Mouse (Mus musculus): ENCODE results near the gene Slc9a3. TPM values are rescaled to one million over a fixed set of nuclear protein-coding genes. Genes with fewer than 3 reads are reported as not detected.
A peak's percentile ranks its signal among the peaks of the same experiment; 100 is the strongest.

The Slc9a3 gene
- polyA plus RNA-seq, 1 experiment from 2014 or later, result not detected

DNA sequence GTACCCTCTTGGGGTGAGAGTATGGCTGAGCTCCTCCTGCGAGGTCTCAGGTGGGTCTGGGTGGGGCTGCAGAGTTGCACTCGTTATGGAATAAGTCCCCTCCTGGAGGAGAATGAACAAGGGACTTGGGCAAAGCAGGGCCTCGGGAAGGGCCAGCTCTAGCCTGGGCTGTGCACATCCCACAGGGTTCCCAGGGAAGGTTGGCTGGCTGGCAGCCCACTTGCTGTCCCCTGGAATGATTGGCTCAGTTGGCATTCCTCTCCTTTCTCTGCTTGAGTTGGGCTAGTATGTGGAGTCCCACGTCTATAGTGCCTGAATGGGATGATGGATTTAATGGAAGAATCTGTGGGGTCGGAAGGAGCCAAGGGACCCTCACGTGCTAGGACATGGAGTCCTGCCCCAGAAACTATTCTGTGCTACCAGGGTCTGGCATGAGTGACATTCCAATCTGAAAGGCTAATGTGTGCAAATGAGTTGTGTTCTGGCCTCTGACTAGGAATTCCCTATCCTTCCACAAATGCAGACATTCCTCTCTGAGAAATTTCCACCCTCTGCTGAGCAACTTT, 7.5 kb upstream of the Slc9a3 start:
- ATAC-seq (ENCODE audit: low FRiP score), result no peak
- H3K9ac ChIP-seq, result no peak overlapping the region
- WGBS, result 77% methylated on average over 6 of the region's 6 CpGs
- H3K36me3 ChIP-seq (replicated peaks), result no peaks in the 10 kb centered on the region
- H3K27me3 ChIP-seq, result peaks cover 4% of the 10 kb centered on the region
- no peak overlapping the region for H3K27ac ChIP-seq
- H3K4me3 ChIP-seq (replicated peaks), result no peak overlapping the region
- peaks cover 4% of the 10 kb centered on the region; the same call in 1 of the 2 replicates for H3K4me1 ChIP-seq
- H3K4me2 ChIP-seq, result no peak overlapping the region
- no peaks in the 10 kb centered on the region for H3K9me3 ChIP-seq

DNA sequence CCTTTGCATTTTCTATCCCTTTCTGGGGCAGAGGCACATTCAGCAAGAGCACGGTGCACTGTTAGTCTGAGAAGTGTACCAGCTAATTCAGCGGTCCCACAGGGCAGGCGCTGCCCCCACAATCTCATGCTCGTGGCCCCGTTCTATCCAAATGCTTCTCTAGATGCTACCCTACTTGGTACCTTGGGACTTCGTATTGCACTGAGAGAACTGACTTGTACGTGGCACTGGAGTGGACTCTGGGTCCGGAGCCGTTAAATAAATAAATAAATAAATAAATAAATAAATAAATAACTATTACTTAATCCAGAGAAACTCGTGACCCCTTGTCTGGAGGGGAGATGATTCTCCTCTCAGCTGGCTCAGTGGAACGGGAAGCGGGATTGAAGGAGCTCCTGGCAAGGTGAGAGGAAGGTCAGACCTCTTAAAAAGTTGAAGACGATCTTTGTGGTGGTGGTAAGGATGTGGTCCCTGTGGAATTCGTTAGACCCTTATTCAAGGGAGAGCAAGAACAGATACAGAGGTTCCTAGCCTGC, 606 bp downstream of the Slc9a3 start:
- Histone ChIP-seq H3K4me1 (peaks cover 7% of the 10 kb centered on the region), H3K27ac (no peak overlapping the region), H3K9me3 (no peaks in the 10 kb centered on the region), H3K9ac (no peak overlapping the region), H3K4me2 (no peak overlapping the region), H3K36me3 (replicated peaks) (no peaks in the 10 kb centered on the region), H3K4me3 (replicated peaks) (peak overlapping the region; percentile 38; the same call in 1 of the 2 replicates), H3K27me3 (peaks cover 62% of the 10 kb centered on the region)
- WGBS, result 27% methylated on average over 14 of the region's 14 CpGs
- ATAC-seq (ENCODE audit: low FRiP score), result no peak

DNA sequence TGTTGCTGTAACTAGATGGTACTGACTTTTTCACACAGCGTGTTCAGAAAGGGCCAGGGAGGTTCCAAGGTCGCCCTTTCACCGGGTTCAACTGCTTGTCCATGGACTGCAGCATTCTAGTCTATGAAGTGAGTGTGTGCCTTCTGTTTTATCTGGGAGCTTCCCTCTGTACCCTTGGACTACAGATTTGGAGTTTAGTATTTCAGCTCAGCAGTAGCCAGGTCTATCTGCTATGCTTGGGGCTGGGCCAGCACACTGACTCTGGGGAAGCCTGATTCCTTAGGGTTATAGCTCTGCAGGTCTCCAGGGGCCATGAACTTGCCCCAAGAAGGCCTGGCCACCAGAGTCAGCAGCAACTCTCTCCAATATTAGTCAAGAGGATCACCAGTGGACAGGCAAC, 1.4 kb downstream of the Slc9a3 start:
- peaks cover 62% of the 10 kb centered on the region for H3K27me3 ChIP-seq
- no peak for ATAC-seq (ENCODE audit: low FRiP score)
- no peak overlapping the region for H3K9ac ChIP-seq

DNA sequence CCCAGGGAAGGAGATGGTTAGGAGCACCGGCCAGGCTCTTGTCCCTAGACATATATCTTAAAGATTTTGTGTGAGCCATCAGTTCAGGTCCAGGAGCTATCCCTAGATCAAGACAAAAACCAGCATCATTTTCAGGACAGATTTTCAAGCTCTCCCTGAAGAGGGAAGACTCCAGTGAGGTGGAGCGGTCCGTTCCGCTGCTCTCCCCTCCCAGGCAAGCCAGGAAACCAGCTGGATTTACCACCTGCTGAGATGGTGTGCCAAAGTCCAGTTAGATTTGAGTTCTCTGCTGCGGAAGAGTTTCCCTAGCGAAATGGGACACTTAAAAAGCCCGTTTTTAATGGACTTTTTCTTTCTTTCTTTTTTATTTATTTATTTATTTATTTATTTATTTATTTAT, 6.3 kb downstream of the Slc9a3 start:
- no peak overlapping the region for H3K9ac ChIP-seq
- H3K36me3 ChIP-seq (replicated peaks), result no peaks in the 10 kb centered on the region
- WGBS, result 70% methylated on average over 7 of the region's 7 CpGs

More for the DNA sequence above, 1.4 kb downstream of the Slc9a3 start:
- H3K4me2 ChIP-seq, result no peak overlapping the region
- peaks cover 7% of the 10 kb centered on the region for H3K4me1 ChIP-seq
- no peaks in the 10 kb centered on the region for H3K36me3 ChIP-seq (replicated peaks)
- WGBS, result 70% methylated on average over 3 of the region's 3 CpGs
- H3K9me3 ChIP-seq, result no peaks in the 10 kb centered on the region
- H3K27ac ChIP-seq, result no peak overlapping the region
- no peak overlapping the region for H3K4me3 ChIP-seq (replicated peaks)

DNA sequence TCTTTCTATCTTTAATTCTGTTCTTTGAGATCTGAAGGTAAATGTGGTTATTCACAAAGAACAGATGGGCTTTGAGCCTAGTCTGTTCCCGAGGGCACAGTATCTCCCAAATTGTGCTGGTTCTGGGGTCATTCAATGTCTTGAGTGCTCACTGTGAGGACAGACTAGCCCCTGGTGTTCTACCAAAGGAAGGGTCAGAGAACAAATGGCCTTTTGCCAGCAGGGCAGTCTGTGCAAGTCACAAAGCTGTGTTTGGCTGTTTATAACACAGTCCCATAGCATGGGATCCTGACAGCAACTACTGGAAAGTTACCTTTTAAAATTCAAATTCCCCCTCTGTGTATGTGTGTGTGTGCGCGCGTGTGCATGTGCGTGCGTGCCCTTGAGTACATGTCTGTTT, 8.7 kb downstream of the Slc9a3 start:
- Histone ChIP-seq H3K4me2 (no peak overlapping the region), H3K9ac (no peak overlapping the region), H3K9me3 (no peaks in the 10 kb centered on the region), H3K4me3 (replicated peaks) (no peak overlapping the region), H3K4me1 (no peaks in the 10 kb centered on the region), H3K27me3 (no peaks in the 10 kb centered on the region), H3K27ac (no peak overlapping the region), H3K36me3 (replicated peaks) (no peaks in the 10 kb centered on the region)
- ATAC-seq (ENCODE audit: low FRiP score), result no peak
- WGBS, result 90% methylated on average over 6 of the region's 6 CpGs

More for the DNA sequence above, 6.3 kb downstream of the Slc9a3 start:
- no peak overlapping the region for H3K4me3 ChIP-seq (replicated peaks)
- no peak for ATAC-seq (ENCODE audit: low FRiP score)
- H3K27ac ChIP-seq, result no peak overlapping the region
- H3K9me3 ChIP-seq, result no peaks in the 10 kb centered on the region
- H3K27me3 ChIP-seq, result peaks cover 21% of the 10 kb centered on the region
- H3K4me2 ChIP-seq, result no peak overlapping the region
- H3K4me1 ChIP-seq, result no peaks in the 10 kb centered on the region

DNA sequence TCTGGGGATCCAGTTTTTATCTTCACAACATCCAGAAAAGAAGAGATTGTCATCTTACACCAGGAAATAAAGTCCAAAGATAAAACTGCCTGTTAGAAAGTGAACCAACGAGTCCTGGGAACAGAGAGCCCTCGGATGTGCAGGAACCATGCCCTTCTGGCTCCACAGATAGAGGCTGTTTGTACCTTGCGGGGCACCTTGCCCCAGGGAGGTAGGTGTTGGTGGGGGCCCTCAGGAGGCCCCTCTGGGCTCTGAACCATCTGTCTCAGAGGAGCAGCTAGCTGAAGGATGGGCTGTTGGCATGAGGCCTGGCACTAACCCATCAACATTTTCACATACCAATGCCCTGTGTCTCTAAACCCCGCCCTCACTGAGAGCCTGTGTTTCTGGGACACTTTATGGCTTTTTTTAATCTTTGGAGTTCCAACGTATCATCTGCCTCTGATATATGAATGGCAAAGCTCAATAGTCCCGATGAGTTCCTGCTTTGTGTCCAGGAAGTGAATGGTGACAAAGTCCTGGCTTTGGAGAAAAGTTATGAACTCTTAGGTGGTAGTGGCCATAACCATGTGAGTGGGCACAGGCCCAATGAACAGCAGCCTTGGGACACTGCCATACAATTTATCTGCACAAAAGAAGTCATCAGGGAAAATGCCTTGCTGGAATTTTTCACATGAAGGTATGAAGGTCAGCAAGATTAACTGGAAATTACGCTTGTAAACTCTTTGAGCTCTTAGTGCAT, 17.8 kb downstream of the Slc9a3 start:
- no peaks in the 10 kb centered on the region for H3K27me3 ChIP-seq
- no peaks in the 10 kb centered on the region for H3K36me3 ChIP-seq (replicated peaks)
- WGBS, result 84% methylated on average over 7 of the region's 7 CpGs
- H3K4me3 ChIP-seq (replicated peaks), result no peak overlapping the region
- no peak overlapping the region for H3K9ac ChIP-seq
- H3K4me2 ChIP-seq, result no peak overlapping the region
- no peak overlapping the region for H3K27ac ChIP-seq
- H3K9me3 ChIP-seq, result no peaks in the 10 kb centered on the region
- ATAC-seq (ENCODE audit: low FRiP score), result no peak
- no peaks in the 10 kb centered on the region for H3K4me1 ChIP-seq

DNA sequence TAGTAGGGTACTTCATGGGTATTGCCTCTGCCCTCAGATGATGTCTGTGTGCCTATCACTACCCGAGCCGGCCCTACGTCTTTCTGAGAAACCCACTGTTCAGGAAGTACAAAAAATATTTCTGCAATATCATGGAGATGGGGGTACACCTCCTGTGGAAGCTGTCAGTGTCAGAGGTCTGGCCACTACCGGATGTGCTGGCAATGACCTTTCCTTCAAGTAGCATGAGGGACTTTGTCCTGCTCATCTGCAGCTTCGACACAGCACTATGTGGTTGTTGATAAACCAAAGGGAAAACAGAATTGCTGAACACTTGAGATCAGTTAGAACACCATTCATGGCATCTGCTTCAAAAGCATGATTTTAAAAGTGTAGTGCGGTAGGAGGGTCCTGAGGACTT, 19.5 kb downstream of the Slc9a3 start:
- no peaks in the 10 kb centered on the region for H3K36me3 ChIP-seq (replicated peaks)
- no peak overlapping the region for H3K4me2 ChIP-seq
- H3K27ac ChIP-seq, result no peak overlapping the region
- H3K4me3 ChIP-seq (replicated peaks), result no peak overlapping the region
- no peaks in the 10 kb centered on the region for H3K4me1 ChIP-seq
- no peaks in the 10 kb centered on the region for H3K27me3 ChIP-seq
- WGBS, result 90% methylated on average over 6 of the region's 6 CpGs
- no peaks in the 10 kb centered on the region for H3K9me3 ChIP-seq
- no peak overlapping the region for H3K9ac ChIP-seq
- no peak for ATAC-seq (ENCODE audit: low FRiP score)

DNA sequence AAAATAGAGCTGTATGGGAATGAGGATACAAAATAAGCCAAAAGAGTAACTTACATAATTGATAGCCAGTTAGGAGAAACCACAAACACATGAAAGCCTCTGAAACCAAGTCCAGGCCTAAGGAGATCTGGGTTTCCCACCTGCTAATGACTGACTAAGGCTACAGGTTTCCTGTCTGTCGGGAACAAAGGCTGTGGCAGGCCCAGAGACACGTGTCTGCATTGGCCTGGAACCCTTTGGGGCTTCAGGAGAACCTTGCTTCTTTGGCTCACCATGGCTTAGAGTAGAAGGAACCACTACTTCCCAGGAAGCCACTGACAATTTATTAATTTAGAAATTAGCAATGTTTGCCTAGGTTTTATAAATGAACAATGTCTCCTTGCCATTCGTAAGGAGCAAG, 22.0 kb downstream of the Slc9a3 start:
- no peaks in the 10 kb centered on the region for H3K36me3 ChIP-seq (replicated peaks)
- no peak for ATAC-seq (ENCODE audit: low FRiP score)
- H3K9ac ChIP-seq, result no peak overlapping the region
- H3K27ac ChIP-seq, result no peak overlapping the region
- H3K4me1 ChIP-seq, result no peaks in the 10 kb centered on the region
- WGBS, result 83% methylated on average over 3 of the region's 3 CpGs
- H3K4me3 ChIP-seq (replicated peaks), result no peak overlapping the region
- no peaks in the 10 kb centered on the region for H3K9me3 ChIP-seq
- no peak overlapping the region for H3K4me2 ChIP-seq
- H3K27me3 ChIP-seq, result no peaks in the 10 kb centered on the region

DNA sequence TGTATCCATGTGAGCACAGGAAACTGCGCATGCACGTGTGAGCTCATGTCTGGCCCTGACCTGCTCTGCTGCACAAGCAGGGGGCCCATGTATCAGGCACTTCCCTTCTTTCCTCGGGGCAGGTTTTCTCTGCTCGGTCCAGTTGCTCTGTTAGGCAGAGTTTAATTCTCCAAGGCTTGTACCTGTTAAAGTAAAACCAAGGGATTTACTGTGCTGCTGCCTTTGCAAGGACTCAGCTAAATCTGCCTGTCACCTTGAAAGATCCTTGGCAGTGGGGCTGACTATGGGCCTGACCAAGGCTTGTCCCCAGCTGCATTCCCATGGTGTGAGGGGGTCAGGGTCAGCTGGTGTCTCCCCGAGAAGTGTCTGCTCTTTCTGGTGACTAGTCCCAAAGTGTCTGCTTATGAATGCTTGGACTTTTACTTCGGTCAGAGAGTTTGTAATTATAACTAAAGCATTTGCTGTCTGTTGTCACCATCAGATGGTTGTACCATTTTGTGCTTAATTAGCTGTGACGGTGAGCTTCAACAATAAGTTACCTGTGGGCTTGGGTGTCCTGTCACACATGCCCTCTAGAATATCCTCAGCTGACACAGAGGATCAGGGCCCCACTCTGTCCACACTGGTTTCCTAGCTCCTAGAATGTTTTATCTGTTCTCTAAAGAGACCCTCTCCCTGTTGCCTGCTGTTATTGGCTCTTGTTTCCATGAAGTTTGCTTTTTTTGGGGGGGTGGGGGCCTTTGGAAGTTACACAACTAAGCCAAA, 23.0 kb downstream of the Slc9a3 start:
- Histone ChIP-seq H3K4me3 (replicated peaks) (no peak overlapping the region), H3K9me3 (no peaks in the 10 kb centered on the region), H3K27me3 (no peaks in the 10 kb centered on the region), H3K36me3 (replicated peaks) (no peaks in the 10 kb centered on the region), H3K9ac (no peak overlapping the region), H3K4me1 (no peaks in the 10 kb centered on the region), H3K4me2 (no peak overlapping the region), H3K27ac (no peak overlapping the region)
- WGBS, result 81% methylated on average over 7 of the region's 7 CpGs
- ATAC-seq (ENCODE audit: low FRiP score), result no peak

DNA sequence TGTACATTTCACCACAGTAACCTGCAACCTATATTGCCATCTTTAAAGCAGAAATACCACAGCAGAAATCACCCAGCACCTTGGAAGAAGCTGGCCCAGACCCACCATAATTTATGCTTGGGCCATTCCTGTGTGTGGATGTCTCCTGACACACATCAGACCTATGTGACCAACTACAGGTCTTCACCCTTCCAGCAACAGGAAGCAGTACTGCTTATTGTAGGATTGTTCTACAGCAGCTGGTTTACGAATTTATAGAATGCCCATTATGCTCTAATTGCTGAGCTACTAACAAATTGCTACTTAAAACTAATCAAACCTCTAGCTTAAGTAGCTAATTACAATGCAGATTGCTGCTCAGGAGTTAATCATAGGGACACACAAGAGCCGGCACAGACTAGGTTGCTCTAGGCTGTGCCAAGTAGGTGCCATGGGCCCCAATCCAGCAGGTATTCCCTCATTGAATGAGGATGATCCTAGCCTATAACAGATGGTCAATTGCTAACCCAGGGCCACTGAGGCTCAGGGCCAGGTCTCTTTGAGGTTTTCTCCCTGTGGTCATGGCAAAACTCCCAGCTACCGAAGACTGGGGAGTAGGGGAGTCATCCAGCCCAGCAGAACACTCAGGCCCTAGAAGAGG, 24.8 kb downstream of the Slc9a3 start:
- no peak overlapping the region for H3K9ac ChIP-seq
- H3K4me2 ChIP-seq, result no peak overlapping the region
- H3K4me3 ChIP-seq (replicated peaks), result no peak overlapping the region
- H3K27me3 ChIP-seq, result no peaks in the 10 kb centered on the region
- ATAC-seq (ENCODE audit: low FRiP score), result no peak
- H3K4me1 ChIP-seq, result no peaks in the 10 kb centered on the region
- H3K9me3 ChIP-seq, result no peaks in the 10 kb centered on the region
- no peak overlapping the region for H3K27ac ChIP-seq
- no peaks in the 10 kb centered on the region for H3K36me3 ChIP-seq (replicated peaks)
- 74% methylated on average over 3 of the region's 3 CpGs for WGBS

DNA sequence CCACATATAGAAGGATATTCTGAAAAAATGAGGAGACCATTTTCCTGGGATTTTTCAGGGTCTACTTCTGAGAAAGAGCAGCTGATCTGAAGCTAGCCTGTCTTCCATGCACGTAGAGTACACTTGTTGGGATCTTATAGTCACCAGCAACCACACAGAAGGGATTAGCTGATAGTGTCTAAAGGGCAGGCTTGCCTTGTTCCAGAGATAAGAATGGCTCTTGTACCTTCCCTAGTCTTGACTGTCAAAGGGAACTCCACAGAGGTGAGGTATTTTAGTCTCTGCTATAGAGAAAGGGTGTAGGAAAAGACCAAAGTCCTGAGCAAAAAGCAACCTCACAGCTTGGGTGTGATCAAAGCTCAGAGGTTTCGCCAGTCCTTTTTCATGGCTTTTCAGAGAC, 26.1 kb downstream of the Slc9a3 start:
- Histone ChIP-seq H3K9ac (no peak overlapping the region), H3K27ac (no peak overlapping the region), H3K9me3 (no peaks in the 10 kb centered on the region), H3K36me3 (replicated peaks) (no peaks in the 10 kb centered on the region), H3K4me2 (no peak overlapping the region), H3K27me3 (no peaks in the 10 kb centered on the region), H3K4me1 (no peaks in the 10 kb centered on the region), H3K4me3 (replicated peaks) (no peak overlapping the region)
- ATAC-seq (ENCODE audit: low FRiP score), result no peak
- WGBS, result 79% methylated on average over 2 of the region's 2 CpGs

Measured in forebrain, embryonic 12.5 days (tissue).